Mouse (Mus musculus) adrenal gland, postnatal 0 days (tissue): ENCODE results near the gene Itm2b. TPM values are rescaled to one million over a fixed set of nuclear protein-coding genes. Genes with fewer than 3 reads are reported as not detected.

Experiments used
- polyA plus RNA-seq: library from polyadenylated mRNA; unstranded; fragments of >200 nt; fragmentation: Nextera tagmentation; extraction: Ambion mirVana; gene quantifications from 2 replicates; pipeline ENCODE4 v1.2.1, GENCODE M21; 2015

Itm2b gene
- 1,314 and 1,598 TPM in 2 replicates for polyA plus RNA-seq

DNA sequence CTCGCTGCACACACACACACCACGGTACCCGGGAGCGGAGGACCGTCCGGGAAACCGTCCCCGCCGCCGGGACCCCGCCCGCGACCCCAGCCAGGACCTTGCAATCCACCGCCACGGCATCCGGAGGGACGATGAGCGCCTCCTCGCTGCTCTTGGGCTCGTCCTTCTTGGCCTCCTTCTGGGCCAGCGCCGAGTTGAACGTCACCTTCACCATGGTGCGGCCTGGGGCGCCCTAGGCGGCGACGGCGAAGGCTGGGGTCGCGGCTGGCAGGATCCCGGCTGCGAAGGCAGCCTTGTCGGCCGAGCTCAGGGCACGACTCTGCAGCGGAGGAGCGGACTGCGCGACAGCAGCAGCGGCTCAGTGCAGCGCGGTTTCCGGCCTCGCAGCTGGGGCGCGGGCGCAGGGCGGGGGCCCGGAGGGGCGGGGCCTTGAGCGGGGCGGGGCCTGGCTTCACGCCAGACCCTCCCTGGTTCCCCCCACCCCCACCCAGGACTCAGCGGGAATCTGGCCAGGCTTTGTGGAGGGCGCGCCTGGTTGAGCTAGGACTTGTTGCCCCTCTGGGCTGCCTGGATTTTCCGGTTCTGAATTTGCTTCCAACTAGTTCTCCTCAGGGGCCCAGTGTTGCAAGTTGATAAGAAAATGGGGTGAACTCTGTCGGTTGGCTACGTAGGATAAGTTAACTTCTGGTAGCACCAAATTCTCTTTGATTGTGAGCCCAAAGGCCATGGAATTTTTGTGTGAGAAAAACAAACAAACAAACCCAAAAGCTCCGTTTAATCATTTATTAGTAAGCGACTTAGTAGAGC is at the start of gene Itm2b:
Itm2b (minus strand) TSS at position 377 of the 807 bp plus-strand sequence.

DNA sequence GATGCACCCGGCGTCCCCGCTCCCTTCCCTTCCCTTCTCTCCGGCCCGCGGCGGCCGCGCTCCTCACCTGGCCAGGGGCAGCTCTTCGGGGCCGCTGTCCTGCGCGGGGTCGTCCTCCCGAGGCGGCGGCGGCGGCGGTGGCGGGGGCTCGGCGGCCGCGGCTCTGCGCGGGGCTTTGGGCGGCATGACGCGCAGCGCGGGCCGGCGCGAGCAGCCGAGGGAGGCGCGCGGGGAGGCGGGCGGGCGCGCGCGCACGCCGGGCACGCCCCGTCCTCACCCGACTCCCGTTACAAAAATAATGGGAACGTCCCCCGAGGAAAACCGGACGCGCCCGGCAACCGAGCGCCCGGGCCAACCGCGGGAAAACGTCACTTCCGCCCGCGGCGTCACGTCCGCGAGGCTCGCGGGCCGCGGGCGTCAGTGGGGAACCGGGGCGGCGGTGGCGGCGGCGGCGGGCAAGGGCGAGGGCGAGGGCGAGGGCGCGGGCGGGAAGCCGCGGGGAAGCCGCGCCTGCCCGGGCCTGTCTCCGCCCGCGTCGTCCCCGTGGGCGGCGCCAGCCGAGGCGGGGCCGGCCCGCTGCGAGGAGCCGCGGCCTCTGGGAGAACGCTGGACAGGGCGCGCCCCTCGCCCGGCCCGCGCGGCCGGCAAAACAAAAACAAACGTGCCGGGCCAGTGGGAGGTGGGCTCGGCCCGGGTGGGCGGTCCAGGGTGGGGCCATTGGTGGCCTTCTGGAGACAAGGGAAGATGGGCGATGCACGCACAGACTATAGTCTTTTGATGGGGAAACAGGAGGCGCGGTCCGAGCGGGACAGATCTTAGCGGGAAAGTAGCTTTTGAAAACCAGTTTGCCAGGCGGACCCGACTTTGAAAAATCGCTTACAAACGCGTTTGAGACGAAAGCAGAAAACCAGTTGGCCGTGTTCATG is 59.4 kb downstream of the Itm2b start, which contains the start of gene Rb1:
Rb1 (minus strand) TSS at position 367 of the 926 bp plus-strand sequence.

Other genes with a start within 250 kb of the Itm2b start
- 6.5 and 8.9 TPM in 2 replicates for gene Lpar6, start 147.4 kb downstream of the Itm2b start, polyA plus RNA-seq
- gene Rb1, start 59.5 kb downstream of the Itm2b start, polyA plus RNA-seq = 11.5 and 13.8 TPM in 2 replicates
- 45.0 and 58.2 TPM in 2 replicates for gene Med4, start 124.7 kb upstream of the Itm2b start, polyA plus RNA-seq
- gene Sucla2, start 140.0 kb upstream of the Itm2b start, polyA plus RNA-seq = 172 and 221 TPM in 2 replicates
- gene Nudt15, start 163.0 kb upstream of the Itm2b start, polyA plus RNA-seq = 4.1 and 4.9 TPM in 2 replicates